Mouse (Mus musculus) stomach, postnatal 0 days (tissue): ENCODE results near the gene Fam129a.

Source experiments
- CTCF ChIP-seq: IDR thresholded peaks from 2 replicates; pipeline ENCODE4 v1.5.1; 2016; ENCODE audit warnings: antibody characterized with exemption, low read depth, mild to moderate bottlenecking, moderate library complexity
- EP300 ChIP-seq: optimal IDR thresholded peaks from 2 replicates; pipeline ENCODE3; 2016; ENCODE audit warnings: antibody characterized with exemption

- peak; percentile 39 for TF ChIP-seq CTCF
- no peak for TF ChIP-seq EP300
These were observed 1.8 kb downstream of the Fam129a start for GRCm38 (mm10) chr1:151572601-151573320.
